Comparison of ENCODE assay signal across 8 mouse cellular contexts in the genomic region with DNA sequence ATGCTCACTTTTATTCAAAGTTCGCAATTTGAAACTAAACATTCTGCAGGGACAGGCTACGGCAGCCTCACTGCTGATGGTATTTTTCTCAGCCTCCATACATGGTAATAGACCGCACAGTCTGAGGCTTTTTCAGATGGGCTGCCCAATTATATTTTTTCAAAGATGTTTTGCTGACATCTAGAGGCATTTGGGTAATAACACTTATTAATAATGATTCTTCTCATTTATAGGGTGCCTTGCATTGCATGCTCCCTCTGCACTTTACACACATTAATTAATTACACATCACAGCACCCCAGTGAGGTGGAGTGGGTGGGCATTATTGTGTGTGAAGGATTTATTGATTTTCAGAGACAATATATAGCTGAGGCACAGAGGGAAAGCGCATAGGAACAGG.
DNase-seq lines count a peak whose midpoint lies in the region; ATAC-seq and TF ChIP-seq lines count a peak whose summit lies in the region.

No protein-coding gene starts in this region.

- ATAC-seq in limb, embryonic 12.5 days (ENCODE audit: insufficient number of reproducible peaks, insufficient read depth, low FRiP score, low TSS enrichment, low read depth) = 0 out of 2 replicates have a peak, but pooled peaks have one; percentile 26
- peak; percentile 80 for ATAC-seq in hindbrain, postnatal 0 days

- no peaks in the 10 kb centered on the region for H3K9me3 ChIP-seq in limb, embryonic 12.5 days
- H3K9me3 ChIP-seq in limb, embryonic 10.5 days (replicated peaks) = no peaks in the 10 kb centered on the region
- H3K9me3 ChIP-seq in hindbrain, postnatal 0 days (ENCODE audit: low read length) = no peaks in the 10 kb centered on the region

- TF ChIP-seq CTCF in hindbrain, postnatal 0 days (IDR thresholded peaks at IDR 0.05; ENCODE audit: low read depth) = peak; percentile 52

- H3K36me3 ChIP-seq in limb, embryonic 12.5 days = no peaks in the 10 kb centered on the region
- no peaks in the 10 kb centered on the region for H3K36me3 ChIP-seq in limb, embryonic 10.5 days
- no peaks in the 10 kb centered on the region for H3K36me3 ChIP-seq in hindbrain, postnatal 0 days (ENCODE audit: insufficient read depth, low read length)

- H3K4me2 ChIP-seq in limb, embryonic 12.5 days = no peak overlapping the region
- H3K4me2 ChIP-seq in hindbrain, postnatal 0 days (ENCODE audit: low read depth, low read length) = no peak overlapping the region

- H3K4me1 ChIP-seq in limb, embryonic 12.5 days (replicated peaks) = no peaks in the 10 kb centered on the region
- H3K4me1 ChIP-seq in limb, embryonic 10.5 days = no peaks in the 10 kb centered on the region
- no peaks in the 10 kb centered on the region for H3K4me1 ChIP-seq in hindbrain, postnatal 0 days (ENCODE audit: insufficient read depth, low read length)

- H3K27ac ChIP-seq in limb, embryonic 12.5 days = no peak overlapping the region
- H3K27ac ChIP-seq in limb, embryonic 10.5 days = no peak overlapping the region
- no peak overlapping the region for H3K27ac ChIP-seq in hindbrain, postnatal 0 days

- WGBS in limb, embryonic 12.5 days = 66% methylated on average over 4 of the region's 4 CpGs
- 75% methylated on average over 4 of the region's 4 CpGs for WGBS in limb, embryonic 10.5 days
- WGBS in hindbrain, postnatal 0 days = 37% methylated on average over 4 of the region's 4 CpGs

- no peak overlapping the region for H3K9ac ChIP-seq in limb, embryonic 12.5 days (replicated peaks)
- H3K9ac ChIP-seq in hindbrain, postnatal 0 days (replicated peaks; ENCODE audit: low read length) = no peak overlapping the region

- no peak overlapping the region for H3K4me3 ChIP-seq in limb, embryonic 12.5 days (replicated peaks)
- H3K4me3 ChIP-seq in limb, embryonic 10.5 days = no peak overlapping the region
- no peak overlapping the region for H3K4me3 ChIP-seq in hindbrain, postnatal 0 days (ENCODE audit: low read length)

- peak; percentile 8 for DNase-seq in cerebellum, adult 9-10 months
- DNase-seq in cerebellum, postnatal 36 days = no peak
- DNase-seq in limb, embryonic 10.5 days (ENCODE audit: low spot score) = no peak
- peak; percentile 71 for DNase-seq in hindbrain, postnatal 0 days (ENCODE audit: low spot score)
- DNase-seq in retina, embryonic 14.5 days (ENCODE audit: low spot score) = peak; percentile 64
- no peak for DNase-seq in thymus, postnatal 36 days
- no peak for DNase-seq in cerebellum, adult 18-20 months

- H3K27me3 ChIP-seq in limb, embryonic 12.5 days = no peaks in the 10 kb centered on the region; the same call in 1 of the 2 replicates
- H3K27me3 ChIP-seq in limb, embryonic 10.5 days (ENCODE audit: low read depth, poor library complexity, severe bottlenecking) = no peaks in the 10 kb centered on the region
- H3K27me3 ChIP-seq in hindbrain, postnatal 0 days (ENCODE audit: insufficient read depth, low read length) = no peaks in the 10 kb centered on the region

Comparison
In these comparisons a context has a peak if more than half of its experiments do, and no peak if none do; other contexts are left out.
1. DNase-seq: peak in cerebellum, adult 9-10 months (single experiment), hindbrain, postnatal 0 days (single experiment) and retina, embryonic 14.5 days (single experiment); none in cerebellum, postnatal 36 days (0 of 2), limb, embryonic 10.5 days (single experiment), thymus, postnatal 36 days (0 of 2) and cerebellum, adult 18-20 months (0 of 2).